Mouse (Mus musculus) retina, adult 2 months (tissue): Measurements from ENCODE around the gene Igsf9b.

ENCODE experiments used
- DNase-seq: peaks from one replicate; pipeline ENCODE4 v3.0.0-alpha.2; 2012; ENCODE audit warnings: low read depth, low spot score

The Igsf9b gene

DNA sequence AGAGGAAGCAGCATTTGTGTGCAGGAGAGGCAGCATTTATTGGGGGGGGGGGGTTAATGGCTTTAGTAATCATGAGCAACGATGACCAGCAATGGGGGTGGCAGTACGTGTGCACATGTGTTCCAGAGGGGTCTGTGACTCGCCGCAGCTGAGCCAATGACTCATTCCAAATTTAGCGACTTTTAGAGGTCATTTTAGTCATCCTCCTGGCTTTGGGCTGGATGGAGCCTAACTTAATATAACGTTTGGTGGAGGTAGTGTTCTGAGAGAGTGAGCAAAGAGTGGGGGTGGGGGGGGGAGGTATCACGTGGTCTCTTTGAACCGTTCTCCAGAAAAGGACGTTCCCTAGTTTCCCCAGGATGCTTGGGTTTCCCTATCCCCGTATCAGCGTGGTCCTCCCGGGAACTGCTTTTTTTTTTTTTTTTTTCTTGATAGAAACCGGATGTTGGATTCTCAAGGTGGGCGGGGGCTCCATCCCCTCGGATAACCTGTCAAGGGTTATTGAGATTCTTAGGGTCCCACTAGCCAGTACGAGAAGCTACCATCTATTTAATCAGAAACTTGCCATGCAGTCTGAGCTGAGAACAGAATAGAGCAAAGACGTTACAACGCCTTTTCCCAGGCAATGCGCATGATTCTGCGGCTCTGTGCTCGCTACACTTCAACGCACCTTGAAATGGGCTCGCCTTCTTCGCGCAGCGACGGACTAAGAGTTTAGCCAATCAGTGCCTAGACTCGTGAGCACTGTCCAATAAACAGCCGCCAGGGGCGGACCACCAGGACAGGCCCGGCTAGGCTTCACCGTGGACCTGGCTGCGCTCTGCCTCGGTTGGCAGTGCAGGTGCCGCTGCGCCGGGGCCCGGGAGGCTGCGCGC, at the start of gene Igsf9b:
Gene Igsf9b (plus strand): TSS at position 794 of the 875 bp plus-strand sequence.
- DNase-seq: peak; percentile 71

DNA sequence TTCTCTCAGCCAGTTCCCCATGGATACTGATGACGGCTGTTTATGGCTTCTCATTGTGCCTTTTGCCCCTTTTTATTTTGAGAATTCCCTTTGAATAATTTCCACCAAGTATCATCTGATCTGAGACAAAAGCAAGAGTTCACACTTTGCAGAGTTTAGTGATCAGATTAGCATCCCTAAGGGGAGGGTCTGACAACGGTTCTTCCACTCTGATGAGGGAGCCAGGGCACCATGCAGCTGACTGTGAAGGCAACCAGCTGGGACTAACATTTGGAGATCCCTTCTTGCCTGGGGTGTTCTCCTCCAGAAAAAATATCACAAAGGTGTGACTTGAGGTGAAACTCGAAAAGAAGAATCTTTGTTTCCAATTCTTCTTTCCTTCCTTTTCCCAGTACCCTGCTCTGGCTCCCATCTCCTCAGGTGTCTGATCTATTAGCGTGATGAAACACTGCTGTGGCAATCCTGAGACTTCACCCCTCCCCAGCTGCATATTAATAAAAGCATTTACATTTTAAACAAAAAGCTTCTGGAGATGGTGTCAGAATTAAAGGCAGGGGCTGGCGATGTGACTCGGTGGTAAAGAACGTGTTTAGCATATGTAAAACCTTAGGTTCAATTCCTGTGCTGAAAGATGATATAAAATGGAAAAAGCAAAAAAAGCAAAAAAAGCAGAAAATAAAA, 46.8 kb upstream of the Igsf9b start:
- no peak for DNase-seq

DNA sequence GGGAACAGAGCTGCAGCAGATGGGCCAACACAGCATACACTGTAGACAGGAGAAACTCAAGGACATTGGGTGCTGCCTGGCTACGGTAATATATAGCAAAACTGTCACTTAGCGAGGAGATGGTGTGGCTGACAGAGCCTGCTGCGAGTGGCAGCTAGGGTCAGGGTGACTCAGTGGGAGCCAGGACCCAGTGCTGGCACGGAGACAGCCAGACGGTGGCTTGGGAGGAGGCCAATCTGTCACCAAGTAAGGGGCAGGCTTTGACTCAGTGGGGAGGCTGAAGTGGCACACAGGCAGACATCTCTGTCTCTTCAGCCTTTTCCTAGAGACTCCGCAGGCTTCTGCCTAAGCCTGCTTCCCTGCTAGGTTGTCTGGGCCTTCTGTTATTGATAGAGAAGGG, 42.5 kb upstream of the Igsf9b start:
- no peak for DNase-seq

DNA sequence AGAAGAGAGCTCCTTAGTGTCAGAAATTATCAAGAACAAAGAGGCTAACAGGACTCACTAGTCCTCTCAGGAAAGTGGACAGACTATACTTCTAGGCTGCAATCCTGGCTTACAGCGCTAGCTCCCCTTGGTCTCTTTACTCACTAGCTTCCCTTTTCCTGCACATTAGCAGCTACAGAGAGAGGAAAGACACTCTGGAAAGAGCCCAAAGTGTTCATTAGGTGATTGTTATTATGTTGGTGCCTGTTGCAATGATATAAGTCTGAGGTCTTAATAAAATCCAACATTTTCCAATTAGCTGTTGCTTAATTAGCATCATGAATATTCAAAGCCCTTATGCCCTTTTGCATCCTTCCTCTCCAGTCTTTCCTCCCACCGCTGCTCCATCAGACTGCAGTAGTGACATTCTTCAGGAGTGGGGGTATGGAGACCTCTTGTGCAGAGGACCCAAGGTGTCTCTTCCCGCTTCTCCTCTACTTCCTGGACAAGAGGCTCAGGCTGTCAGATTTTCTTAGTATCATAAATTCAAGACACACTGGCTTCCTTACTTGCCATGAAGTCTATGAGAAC, 38.5 kb upstream of the Igsf9b start:
- DNase-seq: no peak

DNA sequence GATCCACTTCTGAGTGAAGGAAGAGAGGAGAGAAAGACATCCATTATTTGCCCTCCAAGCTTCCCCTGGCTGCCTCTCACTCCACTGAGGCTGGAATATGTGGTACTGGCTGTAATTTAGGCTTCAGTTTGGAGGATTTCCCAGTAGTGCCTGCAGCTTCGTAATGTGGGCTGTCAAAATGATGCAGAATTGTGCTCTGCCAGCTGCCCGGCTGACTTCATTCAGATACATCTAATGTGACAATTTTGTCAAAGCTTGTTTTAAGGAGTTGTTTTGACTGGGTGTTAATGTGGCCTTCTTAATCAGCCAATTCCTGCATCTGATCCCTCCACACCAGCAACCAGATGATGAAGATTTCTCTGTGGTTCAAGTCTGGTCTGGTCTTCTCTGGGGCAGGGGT, 37.1 kb upstream of the Igsf9b start:
- peak; percentile 15 for DNase-seq

DNA sequence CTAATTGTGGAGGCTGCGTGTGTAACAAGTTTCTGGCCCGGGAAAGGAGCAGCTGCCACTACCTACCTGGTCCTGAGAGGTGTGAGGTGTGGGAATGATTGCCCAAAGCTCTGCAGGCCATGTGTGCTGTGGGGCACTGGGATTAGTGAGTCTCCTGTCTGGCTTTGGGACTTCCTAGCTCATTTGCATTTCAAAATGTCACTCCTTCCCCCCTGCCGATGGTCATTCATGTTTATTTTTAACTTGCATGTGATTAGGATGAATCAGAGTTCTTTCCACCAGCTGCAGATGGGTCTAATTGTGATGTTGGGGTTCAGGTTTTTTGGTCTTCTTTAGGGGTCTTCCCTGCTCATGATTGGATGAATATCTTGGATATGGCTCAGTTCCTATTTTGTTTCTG, 34.0 kb upstream of the Igsf9b start:
- no peak for DNase-seq

DNA sequence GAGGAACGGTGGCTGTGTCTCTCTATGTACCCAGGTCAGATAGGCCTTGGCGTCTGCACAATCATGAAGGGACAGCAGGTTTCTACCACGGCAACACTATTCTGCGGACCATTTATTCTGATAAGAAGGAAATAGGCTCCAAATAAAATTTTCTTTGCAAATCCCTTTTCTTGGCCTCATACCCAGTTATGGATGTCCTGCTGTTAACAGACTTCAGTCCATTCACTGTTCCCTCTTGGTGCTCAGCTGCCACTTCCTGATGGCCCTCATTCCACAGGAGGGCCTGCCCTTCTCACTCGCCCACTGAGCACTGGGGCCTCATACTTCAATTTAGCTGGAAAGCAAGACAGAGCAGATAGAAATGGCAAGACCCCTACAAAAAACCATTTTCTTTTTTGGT, 31.1 kb upstream of the Igsf9b start:
- no peak for DNase-seq

DNA sequence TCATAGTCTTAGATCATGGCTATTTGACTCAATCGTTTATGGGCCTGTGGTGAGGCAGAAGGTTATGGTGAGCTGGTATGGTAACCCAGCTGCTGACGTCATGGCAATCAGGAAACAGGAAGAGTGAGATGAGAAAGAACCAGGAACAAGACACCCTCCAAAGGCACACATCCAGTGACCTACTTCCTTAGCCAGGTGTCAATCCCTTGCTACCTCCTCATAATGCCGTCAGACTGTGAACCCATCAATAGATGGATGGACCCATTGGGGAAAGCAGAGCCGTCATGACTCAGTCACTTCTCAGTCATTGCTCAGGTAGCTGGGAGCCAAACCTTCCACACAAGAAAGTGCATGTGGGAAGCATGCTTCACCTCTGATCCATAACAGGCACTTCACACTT, 30.5 kb upstream of the Igsf9b start:
- no peak for DNase-seq

DNA sequence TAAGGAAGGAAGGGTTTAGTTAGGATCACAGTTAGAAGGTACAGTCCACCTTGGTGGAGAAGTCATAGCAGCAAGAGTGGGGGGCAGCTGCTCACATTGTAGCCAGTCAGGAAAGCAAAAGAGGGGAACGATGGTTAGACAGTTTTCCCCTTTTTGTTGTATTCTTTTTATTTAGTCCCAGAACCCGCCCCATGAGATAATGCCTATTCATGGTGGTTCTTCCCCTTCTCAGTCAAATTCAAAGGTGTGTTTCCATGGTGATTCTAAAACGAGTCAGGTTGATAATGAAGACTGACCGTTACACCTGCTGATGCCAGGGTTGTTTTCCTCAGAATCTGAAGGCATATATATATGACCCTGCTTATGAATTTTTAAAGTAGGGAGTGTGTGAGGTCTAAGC, 29.7 kb upstream of the Igsf9b start:
- no peak for DNase-seq

DNA sequence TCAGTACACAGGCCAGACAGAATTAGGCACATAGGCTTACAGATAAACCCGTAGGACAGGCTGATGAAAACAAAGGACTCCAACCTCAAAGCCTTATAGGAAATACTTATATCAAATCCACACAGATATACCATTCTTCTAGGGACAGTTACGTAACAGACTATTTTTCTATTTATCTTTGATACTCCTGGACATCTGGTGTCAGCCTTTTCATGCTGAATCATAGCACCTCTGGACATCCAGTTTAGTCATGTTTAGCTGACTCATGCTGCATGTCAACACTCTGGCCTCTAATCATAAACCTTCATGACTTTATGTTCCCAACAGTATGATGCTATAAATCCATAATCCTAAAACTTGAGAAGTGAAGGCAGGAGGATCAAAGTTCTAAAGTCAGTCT, 29.1 kb upstream of the Igsf9b start:
- DNase-seq: no peak

DNA sequence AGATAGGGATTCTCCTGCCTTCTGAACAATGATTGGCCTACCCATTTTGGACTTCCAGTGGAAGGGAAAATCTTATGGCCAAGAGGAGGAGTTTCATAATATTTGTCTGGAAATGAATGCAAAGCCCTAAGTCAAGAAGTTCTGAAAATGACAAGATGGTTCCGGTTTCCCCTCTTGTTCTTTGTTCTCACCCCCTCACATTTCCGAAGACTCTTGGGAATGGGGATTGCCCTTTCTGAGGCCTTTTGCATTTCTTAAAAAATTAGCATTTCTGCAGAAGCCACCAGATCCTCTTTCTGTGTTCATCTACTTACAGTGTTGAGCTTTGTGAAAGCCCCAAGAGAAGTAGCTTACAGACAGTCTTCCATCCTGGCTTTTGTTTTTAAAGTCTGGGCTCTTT, 27.1 kb upstream of the Igsf9b start:
- no peak for DNase-seq

DNA sequence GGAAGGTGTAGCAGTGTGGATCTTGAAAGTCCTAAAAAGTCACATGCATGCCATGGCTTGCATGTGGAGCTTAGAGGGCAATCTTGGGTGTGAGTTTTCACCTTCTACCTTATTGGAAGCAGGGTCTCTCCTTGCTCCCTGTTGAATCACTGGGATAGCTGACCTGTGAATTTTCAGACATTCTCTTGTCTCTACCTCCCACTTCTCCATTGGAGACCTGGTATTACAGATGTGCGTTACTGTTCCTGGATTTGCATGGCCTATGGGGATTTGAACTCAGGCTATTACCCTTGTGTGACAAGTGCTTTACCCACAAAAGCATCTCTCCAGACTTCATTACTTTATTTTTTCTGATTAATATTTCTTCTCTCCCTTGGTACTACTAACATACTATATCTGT, 26.1 kb upstream of the Igsf9b start:
- no peak for DNase-seq

DNA sequence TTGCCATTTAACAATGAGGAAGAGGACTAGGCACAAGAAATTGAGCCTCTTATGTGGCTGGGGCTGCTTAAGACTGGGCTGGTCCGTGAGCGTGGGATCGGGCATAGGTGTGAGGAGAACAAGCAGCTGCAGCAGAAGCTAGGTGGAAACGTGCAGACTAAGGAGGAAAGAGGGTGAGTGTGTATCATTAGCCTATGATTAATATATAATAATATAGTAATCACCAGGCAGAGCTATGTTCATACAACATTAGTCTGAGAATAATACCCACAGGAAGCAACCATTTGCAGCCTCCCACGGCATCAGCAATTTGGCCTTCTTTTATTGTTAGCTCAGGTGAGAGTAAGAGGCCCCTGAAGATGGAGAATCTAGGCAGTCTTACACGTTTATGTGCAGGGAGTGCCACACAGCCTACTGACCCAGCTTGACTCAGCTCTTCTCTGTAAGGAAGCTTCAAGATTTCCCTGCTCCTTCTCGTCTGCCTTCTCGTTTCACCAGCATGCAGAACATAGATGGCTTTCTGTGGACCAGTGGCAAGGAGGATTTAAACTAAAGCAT, 22.6 kb upstream of the Igsf9b start:
- DNase-seq: no peak

DNA sequence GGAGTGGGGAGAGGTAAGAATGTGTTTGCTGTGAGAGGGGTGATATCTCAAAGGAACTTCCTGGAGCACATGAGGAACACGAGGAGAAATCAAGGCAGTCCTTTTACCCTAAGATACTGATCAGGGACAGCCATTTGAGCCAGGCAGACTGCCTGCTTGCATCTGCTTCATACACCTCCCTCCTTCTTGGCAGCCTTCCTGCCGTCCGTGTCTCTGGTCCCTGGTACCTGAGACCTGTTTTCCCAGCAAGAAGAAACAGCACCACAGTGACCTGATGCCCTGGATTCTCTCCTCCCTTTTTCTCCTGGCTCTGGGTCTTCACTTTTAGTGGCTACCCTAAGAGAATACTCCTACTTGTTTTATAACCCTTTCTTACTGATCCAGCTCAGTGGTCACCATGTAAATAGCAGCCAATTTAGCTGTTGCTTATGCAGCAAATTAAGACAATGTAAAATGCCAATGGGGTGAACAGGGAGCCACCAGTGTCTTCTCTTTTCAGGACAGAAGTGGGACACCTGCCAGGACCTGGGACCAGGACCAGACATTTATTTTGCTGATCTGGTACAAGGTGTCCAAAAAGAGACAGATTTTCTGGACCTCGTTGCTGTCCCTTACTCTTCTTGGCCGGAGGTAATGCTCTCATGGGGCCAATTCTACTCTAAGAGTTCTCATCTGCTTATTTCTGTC, 21.5 kb upstream of the Igsf9b start:
- DNase-seq: no peak

DNA sequence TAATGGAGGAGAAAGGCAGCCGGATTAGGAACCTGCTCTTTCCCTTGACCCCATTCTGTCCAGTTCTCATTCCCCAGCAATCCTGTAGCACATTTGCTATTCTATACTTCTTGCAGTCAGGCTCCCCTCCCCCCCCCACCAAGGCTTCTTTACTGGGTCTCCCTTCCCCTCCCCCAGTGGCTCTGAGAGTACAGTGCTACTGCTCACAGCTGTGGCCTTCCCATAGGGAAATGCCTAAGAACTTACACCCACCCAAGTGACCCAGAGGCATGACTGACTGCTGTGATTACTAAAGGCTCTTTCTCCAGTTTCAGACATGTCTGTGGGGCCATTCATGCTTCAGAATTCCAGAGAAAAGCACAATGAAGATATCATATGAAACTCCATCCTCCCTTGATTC, 20.0 kb upstream of the Igsf9b start:
- no peak for DNase-seq

DNA sequence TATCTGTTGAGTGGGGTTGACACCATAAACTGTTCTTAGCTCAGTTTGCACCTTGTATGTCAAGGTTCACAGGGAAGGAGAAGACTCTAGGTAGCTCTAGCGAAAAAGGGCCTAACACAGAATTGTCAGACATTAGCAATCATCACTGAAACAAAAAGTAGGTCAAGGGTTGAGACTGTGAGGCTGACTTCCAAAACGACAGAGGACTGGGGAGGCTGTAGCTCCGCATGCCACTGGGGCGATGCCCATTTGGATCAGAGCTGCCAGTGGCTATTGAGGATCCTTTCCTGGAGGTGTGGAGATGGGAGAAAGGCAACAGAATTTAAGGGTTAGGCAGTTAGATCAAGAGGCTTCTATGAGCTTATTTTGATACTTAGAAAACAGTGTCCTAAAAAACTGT, 18.0 kb upstream of the Igsf9b start:
- no peak for DNase-seq

DNA sequence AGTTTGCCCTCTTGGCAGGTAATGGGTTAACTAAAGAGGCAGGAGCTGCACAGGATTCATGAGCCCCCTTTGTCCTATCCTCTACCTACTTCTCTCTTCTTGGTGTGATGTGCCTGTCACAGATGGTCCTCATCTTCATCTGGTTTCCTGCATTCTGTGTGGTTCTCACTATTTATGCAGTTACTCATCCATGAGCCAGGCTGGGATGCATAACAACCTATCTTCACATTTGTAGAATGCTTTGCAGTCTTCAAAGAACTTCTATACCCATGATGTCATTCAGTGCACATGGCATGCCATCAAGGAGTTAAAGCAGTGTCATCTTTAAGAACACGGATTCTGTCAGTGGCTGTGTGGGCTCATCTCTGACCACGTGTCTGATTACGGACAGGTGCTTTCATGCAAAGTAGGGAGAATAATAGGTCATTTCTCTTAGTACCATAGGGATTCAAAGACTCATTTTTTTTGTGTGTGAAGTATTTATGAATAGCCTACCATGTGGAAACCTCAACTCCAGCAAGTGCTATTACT, 13.2 kb upstream of the Igsf9b start:
- no peak for DNase-seq

DNA sequence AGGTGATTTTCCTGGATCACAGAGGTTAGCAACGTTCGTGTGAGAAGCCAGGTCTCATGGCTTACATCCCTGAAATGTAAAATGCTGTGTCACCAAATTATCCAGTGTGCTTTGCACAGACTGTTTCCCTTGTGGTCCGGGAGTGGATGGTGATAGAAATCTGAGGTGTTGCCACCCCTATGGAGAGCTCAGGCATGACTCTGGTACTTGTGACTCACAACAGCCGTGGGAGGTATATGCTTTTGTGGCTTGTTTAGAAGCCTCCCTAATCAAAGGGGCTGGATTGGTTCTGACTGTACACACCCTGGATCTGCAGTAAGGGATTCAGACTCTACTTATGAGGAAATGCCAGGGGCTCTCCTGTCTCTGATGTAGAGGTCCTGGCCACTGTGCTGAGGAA, 12.7 kb upstream of the Igsf9b start:
- no peak for DNase-seq

DNA sequence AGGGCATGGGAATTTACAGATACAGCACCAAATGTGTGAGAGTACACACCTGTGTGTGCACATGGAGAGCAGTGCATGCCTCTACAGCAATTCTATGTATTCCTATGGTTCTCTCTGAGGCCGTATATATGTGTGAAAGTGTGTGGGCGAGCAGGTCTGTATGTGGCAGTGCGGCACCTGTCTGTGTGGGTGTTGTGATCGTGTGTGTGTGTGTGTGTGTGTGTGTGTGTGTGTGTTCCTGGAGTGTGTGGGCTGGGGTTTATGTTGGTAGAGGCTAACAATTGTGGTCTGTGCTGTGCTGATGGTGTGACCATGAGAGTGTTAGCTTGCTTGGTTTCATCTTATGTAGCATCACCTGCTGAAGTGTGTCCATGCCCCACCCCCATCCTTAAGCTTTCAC, 12.1 kb upstream of the Igsf9b start:
- no peak for DNase-seq

DNA sequence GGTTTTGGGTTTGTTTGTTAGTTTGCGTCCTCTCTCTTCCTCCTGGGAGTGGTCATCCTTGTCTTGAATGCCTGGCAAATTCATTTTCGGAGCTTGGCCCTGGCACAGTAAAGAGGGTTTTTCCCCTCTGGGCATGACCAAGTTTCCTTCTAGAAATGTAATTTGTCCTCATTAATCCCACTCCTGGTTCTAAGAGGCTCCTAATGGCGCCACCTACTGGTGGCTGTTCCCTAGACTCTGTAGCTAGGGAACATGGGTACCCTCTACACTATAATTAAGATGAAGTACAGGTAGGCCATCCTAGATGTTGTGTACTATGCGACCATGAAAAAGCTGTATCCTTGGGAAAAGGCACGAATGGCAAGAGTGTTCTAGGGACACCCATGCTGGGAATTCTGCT, 11.6 kb upstream of the Igsf9b start:
- no peak for DNase-seq

DNA sequence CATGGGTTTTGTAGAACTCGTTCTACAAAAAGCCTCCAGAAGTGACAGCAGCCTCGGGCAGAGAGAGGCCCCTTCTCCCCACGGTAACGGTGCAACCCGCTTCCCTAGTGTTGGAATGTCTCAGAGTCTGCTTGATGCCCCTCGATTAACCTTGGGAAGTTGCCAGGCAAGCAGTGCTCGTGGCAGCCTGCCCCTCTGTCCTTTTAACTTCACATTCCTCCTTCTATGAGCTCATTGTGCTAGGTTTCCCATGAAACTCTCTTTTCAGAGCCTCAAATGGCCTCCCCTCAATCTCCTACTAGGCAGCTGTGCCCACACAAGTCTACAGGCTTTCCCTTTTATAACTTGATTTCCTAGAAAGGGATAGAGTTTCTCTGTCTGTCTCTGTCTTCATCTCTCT, 10.6 kb upstream of the Igsf9b start:
- no peak for DNase-seq
